Mouse (Mus musculus) bone marrow, adult 2 months (tissue): ENCODE data around the gene Tmub2. TPM values are rescaled to one million over a fixed set of nuclear protein-coding genes. Genes with fewer than 3 reads are reported as not detected.

Source experiments
- H3K27ac ChIP-seq: fragments of 200-500 bp; 2 replicates; pipeline ENCODE4 v1.5.1; 2012; ENCODE audit warnings: low read depth, mild to moderate bottlenecking, control low read depth, inconsistent platforms, low read length; ENCODE audit not compliant: control insufficient read depth, poor library complexity, insufficient read depth
- H3K4me1 ChIP-seq: fragments of 200-500 bp; 2 replicates; pipeline ENCODE4 v1.6.1; 2011; ENCODE audit warnings: low read length; ENCODE audit not compliant: control insufficient read depth, insufficient read depth
- H3K4me3 ChIP-seq: fragments of 200-500 bp; replicated peaks from 2 replicates; pipeline ENCODE3; 2011; ENCODE audit warnings: mild to moderate bottlenecking, low read depth, low read length, control low read depth; ENCODE audit not compliant: control insufficient read depth
- CTCF ChIP-seq: fragments of 200-500 bp; IDR thresholded peaks from 2 replicates; pipeline ENCODE4 v1.5.1; 2011; ENCODE audit warnings: low read length, control low read depth; ENCODE audit not compliant: control insufficient read depth, insufficient read depth
- POLR2A ChIP-seq: fragments of 200-500 bp; IDR thresholded peaks from 2 replicates; pipeline ENCODE4 v1.6.1; 2011; ENCODE audit warnings: low read depth, mild to moderate bottlenecking, control low read depth, low read length, borderline replicate concordance; ENCODE audit not compliant: control insufficient read depth
- WGBS: fragments of 180-500 bp; shearing (Covaris S2); methylation state at CpG from one replicate; pipeline ENCODE4 v1.1.7; 2018; 5-methylcytosine and 5-hydroxymethylcytosine counted together
- polyA plus RNA-seq: library from polyadenylated mRNA; stranded (reverse); fragments of >200 nt; gene quantifications from 2 replicates; pipeline ENCODE4 v1.2.4, GENCODE M21; 2011; ENCODE audit warnings: low replicate concordance; ENCODE audit not compliant: missing spikeins, insufficient read depth, insufficient read length

Gene Tmub2
- polyA plus RNA-seq, 1 experiment = 36.9 TPM

- no peak overlapping the region for H3K4me3 ChIP-seq
- H3K4me1 ChIP-seq = no peaks in the 10 kb centered on the region
- H3K27ac ChIP-seq = no peak overlapping the region
- no peak for TF ChIP-seq CTCF
- TF ChIP-seq POLR2A = no peak
- 73% methylated on average over 2 of the region's 2 CpGs for WGBS
Measured at GRCm38 (mm10) chr11:102304141-102304540, 19.4 kb downstream of the Tmub2 start.

GRCm38 (mm10) chr11:102305359-102305758 lies 20.6 kb downstream of the Tmub2 start:
- Histone ChIP-seq H3K27ac (no peak overlapping the region), H3K4me3 (no peak overlapping the region), H3K4me1 (peaks cover 2% of the 10 kb centered on the region; the same call in 1 of the 2 replicates)
- no peak for TF ChIP-seq POLR2A
- TF ChIP-seq CTCF = no peak
- 59% methylated on average over 3 of the region's 3 CpGs for WGBS

GRCm38 (mm10) chr11:102308104-102308503 lies 23.4 kb downstream of the Tmub2 start:
- H3K4me1 ChIP-seq = peaks cover 2% of the 10 kb centered on the region; the same call in 1 of the 2 replicates
- H3K4me3 ChIP-seq = no peak overlapping the region
- 82% methylated on average over 9 of the region's 9 CpGs for WGBS
- TF ChIP-seq CTCF = no peak
- TF ChIP-seq POLR2A = no peak
- no peak overlapping the region for H3K27ac ChIP-seq

GRCm38 (mm10) chr11:102308979-102309378 lies 24.2 kb downstream of the Tmub2 start:
- TF ChIP-seq POLR2A (no peak), CTCF (peak; percentile 94)
- Histone ChIP-seq H3K27ac (peak overlapping the region; percentile 52; the same call in 1 of the 2 replicates), H3K4me1 (peaks cover 2% of the 10 kb centered on the region; the same call in 1 of the 2 replicates), H3K4me3 (peak overlapping the region; percentile 48)
- WGBS = 1% methylated on average over 27 of the region's 27 CpGs

GRCm38 (mm10) chr11:102309821-102310617 lies 25.3 kb downstream of the Tmub2 start:
- Histone ChIP-seq H3K4me1 (peaks cover 2% of the 10 kb centered on the region; the same call in 1 of the 2 replicates), H3K4me3 (no peak overlapping the region)
- WGBS = 83% methylated on average over 22 of the region's 22 CpGs

GRCm38 (mm10) chr11:102310768-102311695 lies 26.3 kb downstream of the Tmub2 start:
- Histone ChIP-seq H3K4me3 (no peak overlapping the region), H3K4me1 (peaks cover 3% of the 10 kb centered on the region; the same call in 1 of the 2 replicates)

More at GRCm38 (mm10) chr11:102309821-102310617, 25.3 kb downstream of the Tmub2 start:
- H3K27ac ChIP-seq = no peak overlapping the region; the same call in 1 of the 2 replicates
- TF ChIP-seq POLR2A (no peak; the same call in 1 of the 2 replicates), CTCF (no peak)

GRCm38 (mm10) chr11:102311966-102312365 lies 27.2 kb downstream of the Tmub2 start:
- H3K4me3 ChIP-seq = no peak overlapping the region
- 84% methylated on average over 4 of the region's 4 CpGs for WGBS
- no peak for TF ChIP-seq POLR2A
- TF ChIP-seq CTCF = no peak
- H3K27ac ChIP-seq = no peak overlapping the region
- H3K4me1 ChIP-seq = peaks cover 3% of the 10 kb centered on the region; the same call in 1 of the 2 replicates

More at GRCm38 (mm10) chr11:102310768-102311695, 26.3 kb downstream of the Tmub2 start:
- TF ChIP-seq CTCF (no peak), POLR2A (0 out of 2 replicates have a peak, but pooled peaks have one; percentile 11)
- no peak overlapping the region for H3K27ac ChIP-seq
- 83% methylated on average over 38 of the region's 38 CpGs for WGBS
